Comparison of ENCODE assay signal across 8 mouse cellular contexts in the genomic region with DNA sequence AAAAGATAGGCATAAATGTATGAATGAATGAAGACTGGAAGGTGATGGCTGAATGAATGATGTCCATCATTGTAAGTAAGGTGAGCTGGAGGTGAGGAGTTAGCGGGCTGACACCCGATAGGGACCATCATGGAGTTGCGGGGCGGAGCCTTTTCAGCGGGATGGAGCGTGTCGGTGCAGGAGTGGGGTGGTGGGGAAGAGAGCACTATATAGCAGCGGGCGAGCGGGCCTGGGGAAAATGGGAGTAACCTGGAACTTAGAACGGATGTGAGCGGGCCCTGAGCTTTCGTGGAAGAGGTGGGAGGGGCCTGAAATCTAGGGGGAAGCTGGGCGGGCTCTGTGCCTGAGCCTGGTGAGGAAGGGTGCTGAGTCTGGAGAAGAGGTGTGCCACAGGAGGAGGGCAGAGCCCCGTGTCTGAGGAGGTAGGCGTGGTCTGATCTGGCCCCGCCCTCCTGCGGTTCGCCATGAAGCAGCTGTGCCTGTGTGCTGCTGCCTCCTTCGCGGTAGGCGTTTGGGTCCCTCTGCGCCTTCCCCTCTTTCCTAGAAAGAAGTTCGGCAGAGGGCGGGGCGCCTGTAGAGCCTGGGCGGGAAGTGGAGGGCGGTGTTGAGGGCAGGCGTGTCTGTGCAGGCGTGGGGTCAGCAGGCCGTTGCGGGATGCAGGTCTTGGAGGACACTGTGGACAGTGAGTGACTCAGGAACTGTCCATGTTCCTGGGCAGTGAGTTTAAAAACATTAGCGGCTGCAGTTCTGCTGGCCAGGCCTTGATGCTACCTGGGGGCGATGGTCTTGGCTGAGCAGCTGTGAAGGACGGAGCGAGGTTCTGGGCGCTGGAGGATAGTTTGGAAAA. TPM values are rescaled to one million over a fixed set of nuclear protein-coding genes. Genes with fewer than 3 reads are reported as not detected.
A peak's percentile ranks its signal among the peaks of the same experiment; 100 is the strongest.
DNase-seq lines count a peak whose midpoint lies in the region; ATAC-seq lines count a peak whose summit lies in the region.

No protein-coding gene starts in this region.

- peak overlapping the region; percentile 52 for H3K4me3 ChIP-seq in intestine, embryonic 15.5 days (replicated peaks)

- no peaks in the 10 kb centered on the region for H3K9me3 ChIP-seq in intestine, embryonic 15.5 days

- H3K4me1 ChIP-seq in intestine, embryonic 15.5 days (replicated peaks): peaks cover 9% of the 10 kb centered on the region

- peak overlapping the region; percentile 89 for H3K4me2 ChIP-seq in intestine, embryonic 15.5 days (replicated peaks)

- H3K36me3 ChIP-seq in intestine, embryonic 15.5 days: no peaks in the 10 kb centered on the region

- H3K9ac ChIP-seq in intestine, embryonic 15.5 days: peak overlapping the region; percentile 59

- peak; percentile 85 for DNase-seq in adrenal gland, adult 8-10 months
- DNase-seq in embryo, embryonic 11 days: peak; percentile 89
- DNase-seq in gastrocnemius, postnatal 36 days: peak; percentile 63 to 68
- peak; percentile 84 to 91 for DNase-seq in left cerebral cortex, postnatal 25 days (ENCODE audit: low spot score in 2 of 2)
- peak; percentile 91 for DNase-seq in mesoderm, embryonic 11.5 days (ENCODE audit: low read depth, low spot score)
- DNase-seq in right cerebral cortex, postnatal 25 days: peak; percentile 83
- DNase-seq in yolk sac, embryonic 10.5 days (ENCODE audit: low spot score): peak; percentile 90

- intact Hi-C loops in gastrocnemius, postnatal 36 days (cut with DNase I): no loop called here
- intact Hi-C loops in left cerebral cortex, postnatal 25 days (cut with DNase I): no loop called here

- ATAC-seq in intestine, embryonic 15.5 days: peak; percentile 95

- peak overlapping the region; percentile 64 for H3K27ac ChIP-seq in intestine, embryonic 15.5 days

- no peaks in the 10 kb centered on the region for H3K27me3 ChIP-seq in intestine, embryonic 15.5 days (replicated peaks)

- 4% methylated on average over 37 of the region's 37 CpGs for WGBS in intestine, embryonic 15.5 days

RNA-seq across cellular contexts. Expression of gene Ankrd24, which starts 5.1 kb away (rescaled TPM):
- 10 to 100 TPM; 24.6 to 58.2 (median 46.7) TPM for total RNA-seq in adrenal gland, adult 8-10 months (2022)
- total RNA-seq in gastrocnemius, postnatal 36 days (2021): 1 to 10 TPM; 7.0 to 8.7 TPM
- polyA plus RNA-seq in intestine, embryonic 15.5 days (2015; fragmentation: Nextera tagmentation; extraction: Ambion mirVana): 8.4 and 9.8 TPM in 2 replicates
- 10 to 100 TPM; 35.9 to 36.7 TPM for total RNA-seq in left cerebral cortex, postnatal 25 days (2021)

RNA-seq across cellular contexts. Expression of gene Sirt6, which starts 5.9 kb away (rescaled TPM):
- 10 to 100 TPM; 14.7 to 34.5 (median 26.5) TPM for total RNA-seq in adrenal gland, adult 8-10 months (2022)
- total RNA-seq in gastrocnemius, postnatal 36 days (2021): 1 to 10 TPM; 3.5 to 4.1 TPM
- polyA plus RNA-seq in intestine, embryonic 15.5 days (2015; fragmentation: Nextera tagmentation; extraction: Ambion mirVana): 28.9 and 33.3 TPM in 2 replicates
- total RNA-seq in left cerebral cortex, postnatal 25 days (2021): 10 to 100 TPM; 22.1 to 25.3 TPM

RNA-seq across cellular contexts. Expression of gene Gm10778, which starts 15.4 kb away (rescaled TPM):
- total RNA-seq in adrenal gland, adult 8-10 months (2022): 1 to 10 TPM; 1.4 to 4.1 (median 3.7) TPM
- 1 to 10 TPM; 1.2 to 1.6 TPM for total RNA-seq in gastrocnemius, postnatal 36 days (2021)
- 3.9 and 4.6 TPM in 2 replicates for polyA plus RNA-seq in intestine, embryonic 15.5 days (2015; fragmentation: Nextera tagmentation; extraction: Ambion mirVana)
- 1 to 10 TPM; 4.6 to 4.8 TPM for total RNA-seq in left cerebral cortex, postnatal 25 days (2021)

RNA-seq across cellular contexts. Expression of gene BC025920, which starts 27.4 kb away (rescaled TPM):
- 1 to 10 TPM; 1.2 to 1.7 (median 1.3) TPM for total RNA-seq in adrenal gland, adult 8-10 months (2022)
- 1 to 10 TPM; 2.3 TPM for total RNA-seq in gastrocnemius, postnatal 36 days (2021)
- 0.85 and 1.00 TPM in 2 replicates for polyA plus RNA-seq in intestine, embryonic 15.5 days (2015; fragmentation: Nextera tagmentation; extraction: Ambion mirVana)
- 1 to 10 TPM; 3.1 to 3.8 TPM for total RNA-seq in left cerebral cortex, postnatal 25 days (2021)

RNA-seq across cellular contexts. Expression of gene Tle6, which starts 32.6 kb away (rescaled TPM):
- 100 to 1,000 TPM in 2 of 4 experiments, 10 to 100 TPM in 2; 32.2 to 138 (median 85.6) TPM for total RNA-seq in adrenal gland, adult 8-10 months (2022)
- 1 to 10 TPM; 4.2 to 4.9 TPM for total RNA-seq in gastrocnemius, postnatal 36 days (2021)
- 19.9 and 26.0 TPM in 2 replicates for polyA plus RNA-seq in intestine, embryonic 15.5 days (2015; fragmentation: Nextera tagmentation; extraction: Ambion mirVana)
- 1 to 10 TPM; 4.2 to 5.8 TPM for total RNA-seq in left cerebral cortex, postnatal 25 days (2021)

Comparison
In these comparisons a context has a peak if more than half of its experiments do, and no peak if none do; other contexts are left out.
1. Peak in every context shown above with its lines: DNase-seq, ATAC-seq, H3K4me3 ChIP-seq and H3K27ac ChIP-seq.